Mouse (Mus musculus) limb, embryonic 14.5 days (tissue): ENCODE results near the gene Lix1l. TPM values are rescaled to one million over a fixed set of nuclear protein-coding genes. Genes with fewer than 3 reads are reported as not detected.

Experiments used
- ATAC-seq: fragments of 200-750 bp; cut with Nextera tagmentation; 2 replicates; pipeline ENCODE4 v1.8.0; 2017; ENCODE audit warnings: low read depth, moderate number of reproducible peaks, moderate TSS enrichment; ENCODE audit not compliant: low FRiP score
- DNase-seq: peaks from one replicate; pipeline ENCODE4 v3.0.0-alpha.2; 2015; ENCODE audit warnings: low spot score
- H3K27ac ChIP-seq: fragments of 300-500 bp; sonication (generic); replicated peaks from 2 replicates; pipeline ENCODE4 v1.5.1; 2014; ENCODE audit warnings: low read depth, mild to moderate bottlenecking, low read length, moderate library complexity, mixed read lengths
- H3K27me3 ChIP-seq: fragments of 300-500 bp; sonication (generic); 2 replicates; pipeline ENCODE4 v1.6.1; 2014; ENCODE audit warnings: low read length, mixed read lengths; ENCODE audit not compliant: control insufficient read depth, insufficient read depth
- H3K36me3 ChIP-seq: fragments of 300-500 bp; sonication (generic); 2 replicates; pipeline ENCODE4 v1.6.1; 2014; ENCODE audit warnings: mild to moderate bottlenecking, low read length, moderate library complexity, mixed read lengths; ENCODE audit not compliant: control insufficient read depth, insufficient read depth
- H3K4me1 ChIP-seq: fragments of 300-500 bp; sonication (generic); 2 replicates; pipeline ENCODE4 v1.6.1; 2014; ENCODE audit warnings: antibody characterized with exemption, low read length, mixed read lengths; ENCODE audit not compliant: control insufficient read depth, insufficient read depth
- H3K4me2 ChIP-seq: fragments of 300-500 bp; sonication (generic); replicated peaks from 2 replicates; pipeline ENCODE4 v1.6.1; 2014; ENCODE audit warnings: low read depth, mild to moderate bottlenecking, low read length, moderate library complexity; ENCODE audit not compliant: severe bottlenecking
- H3K4me3 ChIP-seq: fragments of 300-500 bp; sonication (generic); replicated peaks from 2 replicates; pipeline ENCODE4 v1.5.1; 2014; ENCODE audit warnings: low read length
- H3K9ac ChIP-seq: fragments of 300-500 bp; sonication (generic); 2 replicates; pipeline ENCODE4 v1.6.1; 2014; ENCODE audit warnings: mild to moderate bottlenecking, low read depth, low read length, moderate library complexity; ENCODE audit not compliant: severe bottlenecking
- H3K9me3 ChIP-seq: fragments of 300-500 bp; sonication (generic); 2 replicates; pipeline ENCODE4 v1.6.1; 2016; ENCODE audit warnings: low read length; ENCODE audit not compliant: control insufficient read depth
- POLR2A ChIP-seq: fragments of 200-500 bp; IDR thresholded peaks from 2 replicates; pipeline ENCODE4 v1.8.0; 2012; ENCODE audit warnings: inconsistent platforms, mild to moderate bottlenecking, moderate library complexity, borderline replicate concordance; ENCODE audit not compliant: insufficient read depth, insufficient read length; ENCODE audit errors: extremely low read depth
- WGBS: fragments of 180-500 bp; shearing (Covaris S2); extraction: QIAGEN DNeasy Blood & Tissue Kit; methylation state at CpG from one replicate; pipeline ENCODE4 v1.1.7; 2014; 5-methylcytosine and 5-hydroxymethylcytosine counted together
- polyA plus RNA-seq, 2 experiments: library from polyadenylated mRNA; depleted of rRNA in 1 of 2; stranded (reverse) in 1 of 2; unstranded in 1 of 2; fragments of >200 nt; fragmentation: Nextera tagmentation in 1 of 2; extraction: Ambion mirVana in 1 of 2; gene quantifications; 2 replicates each; pipeline versions ENCODE4 v1.2.1 to v1.2.3; 2012 to 2014

Gene Lix1l
- 84.2 and 99.6 TPM in 2 replicates for polyA plus RNA-seq (2012; rRNA removed)
- polyA plus RNA-seq (2014; fragmentation: Nextera tagmentation; extraction: Ambion mirVana) = 8.9 and 10.4 TPM in 2 replicates

- Histone ChIP-seq H3K27me3 (no peaks in the 10 kb centered on the region), H3K27ac (peak within 1 kb of the TSS; percentile 91), H3K36me3 (peaks cover 4% of the 10 kb centered on the region), H3K4me2 (peak within 1 kb of the TSS; percentile 63), H3K9ac (peak within 1 kb of the TSS; percentile 86), H3K4me1 (peaks cover 50% of the 10 kb centered on the region), H3K9me3 (no peaks in the 10 kb centered on the region), H3K4me3 (peak within 1 kb of the TSS; percentile 74)
- TF ChIP-seq POLR2A = peak; percentile 88; the same call in 1 of the 2 replicates
- WGBS = 1% methylated on average over 18 of the region's 27 CpGs
- peak; percentile 98 for DNase-seq
- ATAC-seq = peak; percentile 95
These were observed at the start of gene Lix1l for GRCm38 (mm10) chr3:96600639-96601250. Gene Lix1l, plus strand, starts transcription at chr3:96601149.

GRCm38 (mm10) chr3:96551203-96551602 is 49.7 kb upstream of the Lix1l start:
- no peak for ATAC-seq
- Histone ChIP-seq H3K4me3 (no peak overlapping the region), H3K4me2 (no peak overlapping the region), H3K36me3 (no peaks in the 10 kb centered on the region), H3K4me1 (peaks cover 11% of the 10 kb centered on the region), H3K9me3 (no peaks in the 10 kb centered on the region), H3K27ac (no peak overlapping the region), H3K27me3 (no peaks in the 10 kb centered on the region), H3K9ac (peak overlapping the region; percentile 9; the same call in 1 of the 2 replicates)
- no peak for TF ChIP-seq POLR2A
- 18% methylated on average over 8 of the region's 8 CpGs for WGBS
- DNase-seq = peak; percentile 78

- Histone ChIP-seq H3K9me3 (no peaks in the 10 kb centered on the region), H3K9ac (peak overlapping the region; percentile 9; the same call in 1 of the 2 replicates), H3K27me3 (no peaks in the 10 kb centered on the region), H3K4me3 (no peak overlapping the region), H3K4me1 (peaks cover 17% of the 10 kb centered on the region), H3K4me2 (no peak overlapping the region), H3K27ac (no peak overlapping the region), H3K36me3 (no peaks in the 10 kb centered on the region)
- WGBS = 67% methylated on average over 7 of the region's 7 CpGs
- no peak for DNase-seq
- ATAC-seq = no peak
- no peak for TF ChIP-seq POLR2A
These were observed 49.1 kb upstream of the Lix1l start for GRCm38 (mm10) chr3:96551890-96552289.

GRCm38 (mm10) chr3:96553601-96554000 is 47.3 kb upstream of the Lix1l start:
- H3K4me1 ChIP-seq = peaks cover 19% of the 10 kb centered on the region
- no peak overlapping the region for H3K27ac ChIP-seq
- no peak for TF ChIP-seq POLR2A
- no peak for DNase-seq
- no peak for ATAC-seq
- H3K36me3 ChIP-seq = no peaks in the 10 kb centered on the region
- 65% methylated on average over 6 of the region's 6 CpGs for WGBS
- H3K4me3 ChIP-seq = no peak overlapping the region
- no peaks in the 10 kb centered on the region for H3K27me3 ChIP-seq
- no peak overlapping the region for H3K4me2 ChIP-seq
- H3K9ac ChIP-seq = no peak overlapping the region
- H3K9me3 ChIP-seq = no peaks in the 10 kb centered on the region

- Histone ChIP-seq H3K9me3 (no peaks in the 10 kb centered on the region), H3K4me3 (no peak overlapping the region), H3K4me2 (no peak overlapping the region), H3K9ac (no peak overlapping the region), H3K4me1 (peaks cover 20% of the 10 kb centered on the region), H3K27ac (no peak overlapping the region), H3K36me3 (0 out of 2 replicates have a peak, but pooled peaks cover under 1% of the 10 kb centered on the region), H3K27me3 (no peaks in the 10 kb centered on the region)
- DNase-seq (no peak), ATAC-seq (no peak)
- no peak for TF ChIP-seq POLR2A
- 84% methylated on average over 6 of the region's 6 CpGs for WGBS
These were observed 46.7 kb upstream of the Lix1l start for GRCm38 (mm10) chr3:96554251-96554650.
